Mouse (Mus musculus) lung, postnatal 0 days (tissue): ENCODE measurements around the gene Ptpn13. TPM values are rescaled to one million over a fixed set of nuclear protein-coding genes. Genes with fewer than 3 reads are reported as not detected.

ENCODE experiments used
- ATAC-seq: fragments of 200-750 bp; cut with Nextera tagmentation; 2 replicates; pipeline ENCODE4 v1.8.0; 2017; ENCODE audit warnings: moderate library complexity
- DNase-seq: peaks from one replicate; pipeline ENCODE4 v3.0.0-alpha.2; 2016; ENCODE audit warnings: low spot score
- H3K27ac ChIP-seq: fragments of 300-500 bp; sonication (generic); 2 replicates; pipeline ENCODE4 v1.5.1; 2014; ENCODE audit warnings: antibody characterized with exemption, mild to moderate bottlenecking, low read length, mixed read lengths
- H3K27me3 ChIP-seq: fragments of 300-500 bp; sonication (generic); replicated peaks from 2 replicates; pipeline ENCODE4 v1.6.1; 2014; ENCODE audit warnings: low read length, mixed read lengths; ENCODE audit not compliant: insufficient read depth
- H3K36me3 ChIP-seq: fragments of 300-500 bp; sonication (generic); 2 replicates; pipeline ENCODE4 v1.6.1; 2014; ENCODE audit warnings: low read length, mixed read lengths; ENCODE audit not compliant: insufficient read depth
- H3K4me1 ChIP-seq: fragments of 300-500 bp; sonication (generic); 2 replicates; pipeline ENCODE4 v1.6.1; 2014; ENCODE audit warnings: antibody characterized with exemption, low read depth, low read length, mixed read lengths; ENCODE audit not compliant: insufficient read depth
- H3K4me2 ChIP-seq: fragments of 300-500 bp; sonication (generic); replicated peaks from 2 replicates; pipeline ENCODE4 v1.6.1; 2014; ENCODE audit warnings: low read depth, mild to moderate bottlenecking, low read length, moderate library complexity, mixed read lengths
- H3K4me3 ChIP-seq: fragments of 300-500 bp; sonication (generic); 2 replicates; pipeline ENCODE4 v1.5.1; 2014; ENCODE audit warnings: low read depth, low read length
- H3K9ac ChIP-seq: fragments of 300-500 bp; sonication (generic); replicated peaks from 2 replicates; pipeline ENCODE4 v1.6.1; 2014; ENCODE audit warnings: low read depth, mild to moderate bottlenecking
- H3K9me3 ChIP-seq: fragments of 300-500 bp; sonication (generic); 2 replicates; pipeline ENCODE4 v1.6.1; 2016; ENCODE audit warnings: low read length, mixed read lengths
- CTCF ChIP-seq: IDR thresholded peaks from 2 replicates; pipeline ENCODE4 v1.5.1; 2016; ENCODE audit warnings: antibody characterized with exemption, mild to moderate bottlenecking
- EP300 ChIP-seq: IDR thresholded peaks from 2 replicates; pipeline ENCODE4 v1.6.1; 2016; ENCODE audit warnings: antibody characterized with exemption, mild to moderate bottlenecking, control low read depth
- WGBS: fragments of 180-500 bp; shearing (Covaris S2); extraction: QIAGEN DNeasy Blood & Tissue Kit; methylation state at CpG from one replicate; pipeline ENCODE4 v1.1.7; 2014; 5-methylcytosine and 5-hydroxymethylcytosine counted together
- polyA plus RNA-seq: library from polyadenylated mRNA; unstranded; fragments of >200 nt; fragmentation: Nextera tagmentation; extraction: Ambion mirVana; gene quantifications from 2 replicates; pipeline ENCODE4 v1.2.1, GENCODE M21; 2015

Gene Ptpn13
- polyA plus RNA-seq, 1 experiment from 2014 or later = 8.9 TPM

DNA sequence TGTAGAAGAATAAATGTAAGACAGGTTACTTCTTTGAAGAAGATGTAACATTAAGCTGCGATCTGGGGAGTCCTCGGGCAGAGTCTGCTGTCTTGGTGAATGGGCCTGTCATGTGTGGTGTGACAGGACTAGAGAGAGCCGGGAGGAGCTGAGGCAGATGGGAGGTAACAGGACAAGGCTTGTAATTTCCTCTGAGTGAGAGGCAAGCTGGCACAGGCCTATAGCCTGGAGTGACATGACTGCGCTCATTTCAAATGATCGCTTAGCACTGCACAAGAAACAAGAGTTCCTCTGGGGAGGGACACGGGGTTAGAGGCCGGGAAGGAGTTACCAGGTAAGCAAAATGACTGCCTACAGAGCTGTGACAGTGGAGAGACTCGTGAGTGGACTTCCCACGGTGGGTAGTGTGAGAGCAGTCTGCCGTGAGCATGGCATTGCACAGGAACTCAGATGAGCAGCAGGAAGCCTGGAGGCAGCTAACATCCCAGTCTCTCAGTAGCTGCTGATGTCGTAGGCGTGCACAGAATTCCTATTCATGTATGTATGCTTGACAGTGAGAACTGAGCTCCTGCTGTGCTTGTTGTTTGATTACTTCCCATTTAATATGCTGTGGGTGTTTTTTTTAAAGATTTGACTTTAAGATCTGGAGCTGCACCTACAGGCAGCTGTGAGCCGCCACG is 171.6 kb downstream of the Ptpn13 start:
- 76% methylated on average over 14 of the region's 14 CpGs for WGBS
- H3K4me2 ChIP-seq = no peak overlapping the region
- no peak overlapping the region for H3K4me3 ChIP-seq
- ATAC-seq = no peak
- H3K27me3 ChIP-seq = no peaks in the 10 kb centered on the region
- DNase-seq = no peak
- H3K36me3 ChIP-seq = no peaks in the 10 kb centered on the region
- TF ChIP-seq EP300 (no peak), CTCF (no peak)
- no peak overlapping the region for H3K9ac ChIP-seq
- no peaks in the 10 kb centered on the region for H3K4me1 ChIP-seq
- H3K9me3 ChIP-seq = no peaks in the 10 kb centered on the region
- H3K27ac ChIP-seq = no peak overlapping the region

- no peaks in the 10 kb centered on the region for H3K9me3 ChIP-seq
- H3K27ac ChIP-seq = no peak overlapping the region
- DNase-seq = no peak
- H3K9ac ChIP-seq = no peak overlapping the region
- no peaks in the 10 kb centered on the region for H3K36me3 ChIP-seq
- WGBS = 52% methylated on average over 6 of the region's 6 CpGs
- ATAC-seq = no peak
- no peak overlapping the region for H3K4me3 ChIP-seq
- no peak overlapping the region for H3K4me2 ChIP-seq
- TF ChIP-seq CTCF = no peak
- no peak for TF ChIP-seq EP300
- no peaks in the 10 kb centered on the region for H3K27me3 ChIP-seq
- no peaks in the 10 kb centered on the region for H3K4me1 ChIP-seq
These were observed 172.6 kb downstream of the Ptpn13 start for GRCm38 (mm10) chr5:103597604-103598003.

DNA sequence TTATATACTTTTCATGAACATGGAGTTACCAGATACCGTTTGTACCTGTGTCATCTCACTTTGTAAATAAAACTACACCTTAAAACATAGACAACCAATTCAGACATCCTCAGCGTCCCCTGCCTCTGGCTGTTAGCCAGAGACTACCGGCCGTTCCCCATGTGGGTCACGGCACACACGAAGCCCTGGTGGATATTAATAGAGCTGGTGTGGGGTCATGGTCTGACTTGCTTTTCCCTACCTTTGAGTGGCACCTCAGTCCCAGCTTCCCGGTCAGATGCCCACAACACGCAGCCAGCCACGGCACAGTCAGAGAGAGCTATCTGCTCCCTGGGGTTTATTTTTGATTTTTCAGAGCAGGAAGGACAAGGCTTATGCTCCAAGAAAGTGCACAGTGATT is 173.3 kb downstream of the Ptpn13 start:
- H3K27me3 ChIP-seq = no peaks in the 10 kb centered on the region
- H3K36me3 ChIP-seq = no peaks in the 10 kb centered on the region
- no peaks in the 10 kb centered on the region for H3K9me3 ChIP-seq
- ATAC-seq (no peak), DNase-seq (no peak)
- no peak overlapping the region for H3K4me3 ChIP-seq
- H3K27ac ChIP-seq = no peak overlapping the region
- H3K9ac ChIP-seq = no peak overlapping the region
- TF ChIP-seq CTCF = no peak
- no peaks in the 10 kb centered on the region for H3K4me1 ChIP-seq
- 57% methylated on average over 9 of the region's 9 CpGs for WGBS
- no peak overlapping the region for H3K4me2 ChIP-seq

GRCm38 (mm10) chr5:103598881-103599280 is 173.9 kb downstream of the Ptpn13 start:
- WGBS = 68% methylated on average over 5 of the region's 5 CpGs
- Histone ChIP-seq H3K9me3 (no peaks in the 10 kb centered on the region), H3K27me3 (no peaks in the 10 kb centered on the region), H3K4me3 (no peak overlapping the region), H3K4me2 (no peak overlapping the region), H3K36me3 (no peaks in the 10 kb centered on the region), H3K27ac (no peak overlapping the region), H3K4me1 (no peaks in the 10 kb centered on the region), H3K9ac (no peak overlapping the region)
- DNase-seq (no peak), ATAC-seq (no peak)
- TF ChIP-seq EP300 (no peak), CTCF (no peak)

DNA sequence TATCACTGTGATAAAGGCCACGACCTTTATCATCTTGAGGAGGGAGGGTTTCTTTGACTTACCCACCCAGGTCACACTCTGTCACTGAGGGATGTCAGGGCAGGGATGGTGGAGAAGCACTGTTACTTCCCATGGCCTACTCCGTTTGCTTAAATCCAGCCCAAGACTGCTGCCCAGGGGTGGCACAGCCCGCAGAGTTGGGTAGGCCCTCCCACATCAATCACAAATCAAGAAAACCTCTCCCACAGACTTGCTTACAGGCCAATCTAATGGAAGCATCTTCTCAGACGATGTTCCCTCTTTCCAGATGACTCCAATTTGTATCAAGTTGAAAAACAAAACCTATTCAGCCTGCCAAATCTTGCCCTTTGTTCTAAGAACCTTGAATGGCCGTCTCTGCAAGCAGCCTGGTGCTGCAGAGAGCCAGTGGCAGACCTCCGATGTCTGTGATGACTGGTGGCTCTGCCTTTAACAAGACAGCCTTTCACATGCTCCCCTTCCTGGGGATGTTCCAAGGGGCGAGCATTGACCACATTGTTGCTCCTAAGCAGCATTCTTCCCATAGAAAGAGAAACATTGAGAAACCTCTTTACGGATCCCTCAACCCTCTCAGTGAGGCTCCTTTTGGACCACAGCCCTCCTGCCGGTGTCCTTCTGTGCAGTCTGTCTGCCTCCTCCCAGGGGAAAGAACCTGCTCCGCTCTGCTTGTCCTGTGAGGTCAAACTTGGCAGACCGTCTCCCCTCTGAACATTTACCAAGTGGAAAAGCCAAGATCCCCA is 178.3 kb downstream of the Ptpn13 start:
- no peaks in the 10 kb centered on the region for H3K9me3 ChIP-seq
- no peak overlapping the region for H3K27ac ChIP-seq
- no peak overlapping the region for H3K9ac ChIP-seq
- DNase-seq (no peak), ATAC-seq (no peak)
- H3K4me3 ChIP-seq = no peak overlapping the region
- TF ChIP-seq CTCF (no peak), EP300 (no peak)
- no peaks in the 10 kb centered on the region for H3K36me3 ChIP-seq
- H3K27me3 ChIP-seq = no peaks in the 10 kb centered on the region
- no peak overlapping the region for H3K4me2 ChIP-seq
- whole genome bisulfite sequencing = 66% methylated on average over 11 of the region's 11 CpGs
- no peaks in the 10 kb centered on the region for H3K4me1 ChIP-seq

- TF ChIP-seq CTCF = no peak
- no peak for ATAC-seq
- Histone ChIP-seq H3K27ac (no peak overlapping the region), H3K4me2 (no peak overlapping the region), H3K4me3 (no peak overlapping the region), H3K36me3 (no peaks in the 10 kb centered on the region), H3K9me3 (no peaks in the 10 kb centered on the region), H3K9ac (no peak overlapping the region), H3K4me1 (no peaks in the 10 kb centered on the region), H3K27me3 (no peaks in the 10 kb centered on the region)
- 72% methylated on average over 7 of the region's 7 CpGs for WGBS
- no peak for DNase-seq
These were observed 180.7 kb downstream of the Ptpn13 start for GRCm38 (mm10) chr5:103605707-103606106.
